Mouse (Mus musculus) E14TG2a.4 (cell line): Measurements from ENCODE around the gene St6galnac3.

Experiments used
- H3K27me3 ChIP-seq: 2 replicates; pipeline ENCODE4 v1.6.1; 2014; ENCODE audit warnings: low read length, control low read depth; ENCODE audit not compliant: insufficient read depth
- H3K36me3 ChIP-seq: 2 replicates; pipeline ENCODE4 v1.6.1; 2014; ENCODE audit warnings: low read length, control low read depth; ENCODE audit not compliant: insufficient read depth
- H3K4me1 ChIP-seq: replicated peaks from 2 replicates; pipeline ENCODE4 v1.6.1; 2014; ENCODE audit warnings: low read depth, low read length, control low read depth
- H3K4me3 ChIP-seq: replicated peaks from 2 replicates; pipeline ENCODE4 v1.5.1; 2014; ENCODE audit warnings: mild to moderate bottlenecking, low read length
- H3K9me3 ChIP-seq: 2 replicates; pipeline ENCODE4 v1.6.1; 2014; ENCODE audit warnings: low read length, control low read depth
- CTCF ChIP-seq: conservative IDR thresholded peaks from 2 replicates; pipeline ENCODE4 v1.5.1; 2014; ENCODE audit warnings: low read length
- NANOG ChIP-seq: IDR thresholded peaks from 2 replicates; pipeline ENCODE4 v1.6.1; 2014; ENCODE audit warnings: borderline replicate concordance, low read length, mixed read lengths
- POU5F1 ChIP-seq: IDR thresholded peaks from 2 replicates; pipeline ENCODE4 v1.6.1; 2014; ENCODE audit warnings: low read length, borderline replicate concordance

St6galnac3 gene

GRCm38 (mm10) chr3:153457701-153458100 is 267.3 kb downstream of the St6galnac3 start:
- H3K36me3 ChIP-seq: peaks cover 34% of the 10 kb centered on the region
- H3K27me3 ChIP-seq: no peaks in the 10 kb centered on the region
- H3K4me3 ChIP-seq: no peak overlapping the region
- TF ChIP-seq CTCF (no peak), POU5F1 (no peak), NANOG (no peak)
- H3K4me1 ChIP-seq: peaks cover 48% of the 10 kb centered on the region
- H3K9me3 ChIP-seq: peaks cover 6% of the 10 kb centered on the region

GRCm38 (mm10) chr3:153457203-153457602 is 267.8 kb downstream of the St6galnac3 start:
- Histone ChIP-seq H3K36me3 (peaks cover 34% of the 10 kb centered on the region), H3K9me3 (peaks cover 6% of the 10 kb centered on the region), H3K27me3 (no peaks in the 10 kb centered on the region), H3K4me3 (no peak overlapping the region), H3K4me1 (peaks cover 53% of the 10 kb centered on the region)
- TF ChIP-seq POU5F1 (no peak), CTCF (no peak), NANOG (no peak)

DNA sequence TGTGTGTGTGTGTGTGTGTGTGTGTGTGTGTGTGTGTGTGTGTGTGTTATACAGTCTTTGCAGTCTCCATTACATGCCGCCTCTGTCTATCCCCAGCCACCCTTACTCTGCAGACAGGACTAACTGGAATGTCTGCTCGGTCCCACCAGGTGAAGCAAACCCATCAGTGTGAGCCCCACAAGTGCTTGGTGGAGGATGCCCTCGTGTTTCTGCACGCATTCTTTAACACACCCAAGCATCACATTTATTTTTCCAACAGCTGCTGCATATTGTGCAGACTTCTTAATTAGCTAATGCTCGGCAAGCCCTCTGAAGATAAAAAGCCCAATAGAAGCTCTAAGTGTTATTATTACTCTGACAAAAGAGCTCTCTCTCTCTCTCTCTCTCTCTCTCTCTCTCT is 268.7 kb downstream of the St6galnac3 start:
- TF ChIP-seq POU5F1 (no peak), NANOG (no peak), CTCF (no peak)
- H3K27me3 ChIP-seq: no peaks in the 10 kb centered on the region
- no peak overlapping the region for H3K4me3 ChIP-seq

GRCm38 (mm10) chr3:153453127-153454049 is 271.6 kb downstream of the St6galnac3 start:
- H3K9me3 ChIP-seq: no peaks in the 10 kb centered on the region
- H3K4me1 ChIP-seq: peaks cover 55% of the 10 kb centered on the region
- peak overlapping the region; percentile 86 for H3K4me3 ChIP-seq
- no peak for TF ChIP-seq CTCF
- H3K27me3 ChIP-seq: 0 out of 2 replicates have a peak, but pooled peaks cover 2% of the 10 kb centered on the region
- H3K36me3 ChIP-seq: peaks cover 34% of the 10 kb centered on the region

More for the DNA sequence above, 268.7 kb downstream of the St6galnac3 start:
- peaks cover 34% of the 10 kb centered on the region for H3K36me3 ChIP-seq
- peaks cover 6% of the 10 kb centered on the region for H3K9me3 ChIP-seq
- H3K4me1 ChIP-seq: peaks cover 59% of the 10 kb centered on the region

GRCm38 (mm10) chr3:153452299-153452996 is 272.5 kb downstream of the St6galnac3 start:
- Histone ChIP-seq H3K4me3 (peak overlapping the region; percentile 86), H3K27me3 (0 out of 2 replicates have a peak, but pooled peaks cover 2% of the 10 kb centered on the region), H3K9me3 (no peaks in the 10 kb centered on the region), H3K4me1 (peaks cover 50% of the 10 kb centered on the region), H3K36me3 (peaks cover 28% of the 10 kb centered on the region)
- TF ChIP-seq POU5F1: no peak
- TF ChIP-seq CTCF: no peak
- TF ChIP-seq NANOG: no peak

DNA sequence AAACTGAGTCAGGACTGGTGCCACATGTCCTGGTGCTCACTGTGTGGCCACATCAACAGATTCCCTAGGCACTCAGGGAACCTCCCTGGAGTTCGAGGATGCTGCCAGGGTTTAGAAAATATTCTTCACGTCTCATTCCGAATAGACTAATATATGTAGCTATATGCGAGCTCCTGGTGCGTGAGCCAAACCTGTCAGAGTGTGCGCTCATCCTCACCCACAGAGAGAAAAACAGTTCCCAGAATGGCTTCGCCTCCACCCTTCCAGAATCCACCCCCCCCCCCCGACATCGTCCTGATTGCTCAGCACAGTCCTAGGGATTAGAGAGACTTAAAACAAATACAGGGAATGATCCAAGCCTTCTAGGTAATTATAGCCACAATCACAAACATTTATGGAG is 283.6 kb downstream of the St6galnac3 start:
- no peak for TF ChIP-seq CTCF
- TF ChIP-seq POU5F1: no peak

GRCm38 (mm10) chr3:153436076-153437021 is 288.6 kb downstream of the St6galnac3 start:
- TF ChIP-seq NANOG (no peak), POU5F1 (no peak), CTCF (no peak)
- Histone ChIP-seq H3K4me3 (no peak overlapping the region), H3K9me3 (no peaks in the 10 kb centered on the region), H3K27me3 (no peaks in the 10 kb centered on the region), H3K4me1 (no peaks in the 10 kb centered on the region), H3K36me3 (no peaks in the 10 kb centered on the region)

More for the DNA sequence above, 283.6 kb downstream of the St6galnac3 start:
- no peaks in the 10 kb centered on the region for H3K36me3 ChIP-seq
- H3K4me3 ChIP-seq: no peak overlapping the region
- no peaks in the 10 kb centered on the region for H3K27me3 ChIP-seq
- H3K9me3 ChIP-seq: no peaks in the 10 kb centered on the region
- 0 out of 2 replicates have a peak, but pooled peaks cover 4% of the 10 kb centered on the region for H3K4me1 ChIP-seq

DNA sequence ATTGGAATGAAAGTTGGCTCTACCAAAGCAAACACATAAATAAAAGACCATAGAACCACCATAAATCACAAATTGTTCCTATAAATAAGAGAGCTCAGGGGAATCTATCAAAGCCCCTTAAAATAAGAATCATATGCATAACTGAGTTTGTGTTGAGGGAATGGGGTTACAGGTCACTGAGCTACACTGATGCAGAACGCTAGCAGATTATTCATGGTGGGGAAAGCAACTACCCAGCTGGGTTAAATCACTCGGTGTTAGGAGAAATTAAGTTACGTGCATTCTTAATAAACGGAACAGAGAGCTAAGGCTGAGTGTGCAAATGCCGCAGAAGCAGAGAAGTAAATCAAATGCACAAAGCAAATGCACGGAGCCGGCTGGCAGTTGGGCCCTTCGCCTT is 292.0 kb downstream of the St6galnac3 start:
- no peaks in the 10 kb centered on the region for H3K9me3 ChIP-seq
- no peaks in the 10 kb centered on the region for H3K27me3 ChIP-seq
- H3K36me3 ChIP-seq: no peaks in the 10 kb centered on the region
- TF ChIP-seq POU5F1 (no peak), CTCF (no peak)
- H3K4me3 ChIP-seq: no peak overlapping the region
- no peaks in the 10 kb centered on the region for H3K4me1 ChIP-seq
